Mouse (Mus musculus): ENCODE data around the gene Tmem94.

Gene Tmem94

GRCm38 (mm10) chr11:115832064-115832463 lies 66.8 kb downstream of the Tmem94 start:
- DNase-seq (ENCODE audit: low spot score): no peak

GRCm38 (mm10) chr11:115832523-115832922 lies 67.3 kb downstream of the Tmem94 start:
- DNase-seq (ENCODE audit: low spot score): no peak

- no peak for DNase-seq (ENCODE audit: low spot score)
Measured at GRCm38 (mm10) chr11:115833021-115833513, 67.8 kb downstream of the Tmem94 start.

- no peak for DNase-seq (ENCODE audit: low spot score)
Measured at GRCm38 (mm10) chr11:115834033-115834432, 68.8 kb downstream of the Tmem94 start.

GRCm38 (mm10) chr11:115836656-115837395 lies 71.6 kb downstream of the Tmem94 start:
- no peak for DNase-seq (ENCODE audit: low spot score)

GRCm38 (mm10) chr11:115837606-115838345 lies 72.5 kb downstream of the Tmem94 start:
- DNase-seq (ENCODE audit: low spot score): no peak

- no peak for DNase-seq (ENCODE audit: low spot score)
Measured at GRCm38 (mm10) chr11:115838895-115839311, 73.7 kb downstream of the Tmem94 start.

GRCm38 (mm10) chr11:115839732-115840131 lies 74.5 kb downstream of the Tmem94 start:
- DNase-seq (ENCODE audit: low spot score): no peak

- DNase-seq (ENCODE audit: low spot score): no peak
Measured at GRCm38 (mm10) chr11:115841044-115841443, 75.8 kb downstream of the Tmem94 start.

GRCm38 (mm10) chr11:115841961-115842550 lies 76.8 kb downstream of the Tmem94 start:
- no peak for DNase-seq (ENCODE audit: low spot score)

GRCm38 (mm10) chr11:115843141-115843890 lies 78.1 kb downstream of the Tmem94 start:
- no peak for DNase-seq (ENCODE audit: low spot score)

- DNase-seq (ENCODE audit: low spot score): no peak
Measured at GRCm38 (mm10) chr11:115843891-115844239, 78.6 kb downstream of the Tmem94 start.

- no peak for DNase-seq (ENCODE audit: low spot score)
Measured at GRCm38 (mm10) chr11:115844240-115844639, 79.0 kb downstream of the Tmem94 start.

- DNase-seq (ENCODE audit: low spot score): no peak
Measured at GRCm38 (mm10) chr11:115845819-115846218, 80.6 kb downstream of the Tmem94 start.

Data from left cerebral cortex, adult 11 months (tissue).